Mouse (Mus musculus): ENCODE measurements around the gene Aph1a. TPM values are rescaled to one million over a fixed set of nuclear protein-coding genes. Genes with fewer than 3 reads are reported as not detected.
A peak's percentile ranks its signal among the peaks of the same experiment; 100 is the strongest.

Gene Aph1a
- polyA plus RNA-seq, 1 experiment from 2014 or later = 30.1 TPM

DNA sequence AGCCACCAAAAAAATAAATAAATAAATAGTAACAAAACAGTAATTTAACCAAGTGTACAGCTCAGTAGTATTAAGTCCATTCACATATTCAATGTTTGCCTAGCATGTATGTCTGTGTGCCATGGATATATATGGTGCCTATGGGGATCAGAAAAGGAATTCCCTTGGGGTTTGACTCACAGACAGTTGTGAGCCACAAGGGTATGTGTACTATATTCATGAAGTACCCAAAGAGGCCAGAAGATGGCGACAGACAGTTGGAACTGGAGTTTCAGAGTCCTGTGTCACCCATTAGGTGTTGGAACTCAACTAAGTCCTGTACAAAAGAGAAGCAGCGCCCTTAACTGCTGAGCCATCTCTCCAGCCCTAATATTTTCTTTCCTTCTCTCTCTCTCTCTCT, 32.0 kb upstream of the Aph1a start:
- Histone ChIP-seq H3K4me3 (ENCODE audit: low read length) (no peak overlapping the region), H3K27ac (ENCODE audit: low read depth, low read length) (no peak overlapping the region), H3K9ac (ENCODE audit: low read depth, low read length) (no peak overlapping the region), H3K36me3 (ENCODE audit: control insufficient read depth, insufficient read depth, low read length) (peaks cover 4% of the 10 kb centered on the region; the same call in 1 of the 2 replicates), H3K4me1 (ENCODE audit: control insufficient read depth, insufficient read depth, low read depth, low read length) (no peaks in the 10 kb centered on the region), H3K4me2 (ENCODE audit: low read length) (no peak overlapping the region), H3K9me3 (ENCODE audit: control insufficient read depth, low read length) (no peaks in the 10 kb centered on the region), H3K27me3 (replicated peaks; ENCODE audit: control insufficient read depth, insufficient read depth, low read length) (no peaks in the 10 kb centered on the region)
- ATAC-seq = 0 out of 2 replicates have a peak, but pooled peaks have one; percentile 63
- WGBS = 35% methylated on average over 2 of the region's 2 CpGs

DNA sequence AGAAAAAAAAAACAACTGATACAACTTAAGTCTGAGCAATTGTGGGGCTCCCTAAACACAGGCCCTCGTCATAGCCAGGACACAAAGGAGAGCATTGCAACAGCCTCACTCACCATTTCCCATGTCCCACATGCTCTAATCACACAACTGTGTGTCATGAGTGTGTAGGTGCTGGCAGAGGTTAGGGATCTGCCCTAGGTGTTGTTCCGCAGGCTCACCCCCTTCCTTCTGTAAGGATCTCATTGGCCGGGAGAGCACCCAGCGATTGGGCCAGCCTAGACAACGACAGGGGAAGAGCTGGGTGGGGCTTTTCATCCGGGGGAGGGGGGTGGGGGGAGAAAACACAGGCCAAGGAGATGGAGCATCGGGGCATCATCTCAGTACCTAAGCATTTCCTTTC, 30.2 kb upstream of the Aph1a start:
- Histone ChIP-seq H3K4me1 (ENCODE audit: control insufficient read depth, insufficient read depth, low read depth, low read length) (no peaks in the 10 kb centered on the region), H3K36me3 (ENCODE audit: control insufficient read depth, insufficient read depth, low read length) (peaks cover 4% of the 10 kb centered on the region; the same call in 1 of the 2 replicates), H3K4me3 (ENCODE audit: low read length) (no peak overlapping the region), H3K9me3 (ENCODE audit: control insufficient read depth, low read length) (no peaks in the 10 kb centered on the region), H3K9ac (ENCODE audit: low read depth, low read length) (no peak overlapping the region), H3K4me2 (ENCODE audit: low read length) (no peak overlapping the region), H3K27ac (ENCODE audit: low read depth, low read length) (no peak overlapping the region), H3K27me3 (replicated peaks; ENCODE audit: control insufficient read depth, insufficient read depth, low read length) (no peaks in the 10 kb centered on the region)
- no peak for ATAC-seq
- WGBS = 86% methylated on average over 7 of the region's 7 CpGs

- WGBS = 87% methylated on average over 5 of the region's 5 CpGs
- Histone ChIP-seq H3K4me2 (ENCODE audit: low read length) (no peak overlapping the region), H3K27me3 (replicated peaks; ENCODE audit: control insufficient read depth, insufficient read depth, low read length) (no peaks in the 10 kb centered on the region), H3K36me3 (ENCODE audit: control insufficient read depth, insufficient read depth, low read length) (peaks cover 6% of the 10 kb centered on the region; the same call in 1 of the 2 replicates), H3K4me1 (ENCODE audit: control insufficient read depth, insufficient read depth, low read depth, low read length) (no peaks in the 10 kb centered on the region), H3K9me3 (ENCODE audit: control insufficient read depth, low read length) (no peaks in the 10 kb centered on the region), H3K27ac (ENCODE audit: low read depth, low read length) (no peak overlapping the region), H3K9ac (ENCODE audit: low read depth, low read length) (no peak overlapping the region), H3K4me3 (ENCODE audit: low read length) (no peak overlapping the region)
- ATAC-seq = no peak
Observed at GRCm38 (mm10) chr3:95865050-95865449, 28.7 kb upstream of the Aph1a start.

GRCm38 (mm10) chr3:95865571-95865970, 28.2 kb upstream of the Aph1a start:
- Histone ChIP-seq H3K9ac (ENCODE audit: low read depth, low read length) (no peak overlapping the region), H3K36me3 (ENCODE audit: control insufficient read depth, insufficient read depth, low read length) (peaks cover 6% of the 10 kb centered on the region; the same call in 1 of the 2 replicates), H3K4me3 (ENCODE audit: low read length) (no peak overlapping the region), H3K27me3 (replicated peaks; ENCODE audit: control insufficient read depth, insufficient read depth, low read length) (no peaks in the 10 kb centered on the region), H3K4me1 (ENCODE audit: control insufficient read depth, insufficient read depth, low read depth, low read length) (peaks cover 3% of the 10 kb centered on the region), H3K4me2 (ENCODE audit: low read length) (no peak overlapping the region), H3K9me3 (ENCODE audit: control insufficient read depth, low read length) (no peaks in the 10 kb centered on the region), H3K27ac (ENCODE audit: low read depth, low read length) (no peak overlapping the region)
- no peak for ATAC-seq
- WGBS = 89% methylated on average over 20 of the region's 20 CpGs

GRCm38 (mm10) chr3:95866071-95866470, 27.7 kb upstream of the Aph1a start:
- 90% methylated on average over 5 of the region's 5 CpGs for WGBS

GRCm38 (mm10) chr3:95867408-95867807, 26.4 kb upstream of the Aph1a start:
- Histone ChIP-seq H3K9ac (ENCODE audit: low read depth, low read length) (no peak overlapping the region), H3K4me2 (ENCODE audit: low read length) (no peak overlapping the region), H3K9me3 (ENCODE audit: control insufficient read depth, low read length) (no peaks in the 10 kb centered on the region), H3K4me3 (ENCODE audit: low read length) (no peak overlapping the region), H3K4me1 (ENCODE audit: control insufficient read depth, insufficient read depth, low read depth, low read length) (peaks cover 10% of the 10 kb centered on the region), H3K27ac (ENCODE audit: low read depth, low read length) (no peak overlapping the region), H3K36me3 (ENCODE audit: control insufficient read depth, insufficient read depth, low read length) (peaks cover 6% of the 10 kb centered on the region; the same call in 1 of the 2 replicates), H3K27me3 (replicated peaks; ENCODE audit: control insufficient read depth, insufficient read depth, low read length) (no peaks in the 10 kb centered on the region)
- WGBS = 93% methylated on average over 2 of the region's 2 CpGs
- no peak for ATAC-seq

More at GRCm38 (mm10) chr3:95866071-95866470, 27.7 kb upstream of the Aph1a start:
- Histone ChIP-seq H3K27me3 (replicated peaks; ENCODE audit: control insufficient read depth, insufficient read depth, low read length) (no peaks in the 10 kb centered on the region), H3K4me1 (ENCODE audit: control insufficient read depth, insufficient read depth, low read depth, low read length) (peaks cover 5% of the 10 kb centered on the region), H3K27ac (ENCODE audit: low read depth, low read length) (no peak overlapping the region), H3K36me3 (ENCODE audit: control insufficient read depth, insufficient read depth, low read length) (peaks cover 6% of the 10 kb centered on the region; the same call in 1 of the 2 replicates), H3K4me2 (ENCODE audit: low read length) (no peak overlapping the region), H3K9me3 (ENCODE audit: control insufficient read depth, low read length) (no peaks in the 10 kb centered on the region), H3K9ac (ENCODE audit: low read depth, low read length) (no peak overlapping the region), H3K4me3 (ENCODE audit: low read length) (no peak overlapping the region)
- ATAC-seq = no peak

- Histone ChIP-seq H3K4me1 (ENCODE audit: control insufficient read depth, insufficient read depth, low read depth, low read length) (peaks cover 12% of the 10 kb centered on the region), H3K9me3 (ENCODE audit: control insufficient read depth, low read length) (no peaks in the 10 kb centered on the region), H3K4me3 (ENCODE audit: low read length) (peak overlapping the region; percentile 66), H3K9ac (ENCODE audit: low read depth, low read length) (peak overlapping the region; percentile 75), H3K36me3 (ENCODE audit: control insufficient read depth, insufficient read depth, low read length) (0 out of 2 replicates have a peak, but pooled peaks cover 3% of the 10 kb centered on the region), H3K27ac (ENCODE audit: low read depth, low read length) (peak overlapping the region; percentile 29), H3K4me2 (ENCODE audit: low read length) (peak overlapping the region; percentile 79), H3K27me3 (replicated peaks; ENCODE audit: control insufficient read depth, insufficient read depth, low read length) (no peaks in the 10 kb centered on the region)
- peak; percentile 59 for ATAC-seq
- WGBS = 8% methylated on average over 15 of the region's 15 CpGs
Observed at GRCm38 (mm10) chr3:95870976-95871375, 22.8 kb upstream of the Aph1a start.

DNA sequence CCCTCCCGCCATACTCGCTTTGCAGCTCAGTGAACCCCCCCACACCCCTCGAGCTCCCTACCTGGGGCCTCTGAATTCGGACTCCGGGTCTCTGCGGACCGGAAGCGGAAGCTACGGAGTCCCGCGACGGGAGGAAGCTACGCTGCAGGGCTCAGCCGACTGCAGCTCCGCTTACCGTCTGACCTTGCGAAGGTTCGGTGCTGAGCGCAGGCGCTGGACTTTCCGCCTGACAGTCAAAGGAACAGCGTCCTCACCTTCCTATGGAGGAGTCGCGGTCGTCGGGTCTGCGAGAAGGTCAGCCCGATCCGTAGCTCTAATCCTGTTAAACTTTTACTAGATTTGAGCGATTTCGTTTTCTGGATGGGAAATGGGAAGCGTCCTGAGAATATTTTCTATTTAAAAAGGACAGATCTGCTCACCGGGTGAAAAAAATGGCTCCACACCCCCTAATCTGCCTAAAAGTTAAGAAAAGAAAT, 22.3 kb upstream of the Aph1a start, which contains the start of gene Mrps21:
Gene Mrps21 (minus strand): TSS at position 128 of the 476 bp plus-strand sequence.
- H3K4me2 ChIP-seq (ENCODE audit: low read length) = peak within 1 kb of the TSS; percentile 79
- peak within 1 kb of the TSS; percentile 75 for H3K9ac ChIP-seq (ENCODE audit: low read depth, low read length)
- no peaks in the 10 kb centered on the region for H3K9me3 ChIP-seq (ENCODE audit: control insufficient read depth, low read length)
- WGBS = under 1% methylated on average over 33 of the region's 33 CpGs
- ATAC-seq = peak; percentile 97
- peaks cover 12% of the 10 kb centered on the region for H3K4me1 ChIP-seq (ENCODE audit: control insufficient read depth, insufficient read depth, low read depth, low read length)
- no peaks in the 10 kb centered on the region for H3K27me3 ChIP-seq (replicated peaks; ENCODE audit: control insufficient read depth, insufficient read depth, low read length)
- peak within 1 kb of the TSS; percentile 66 for H3K4me3 ChIP-seq (ENCODE audit: low read length)
- H3K36me3 ChIP-seq (ENCODE audit: control insufficient read depth, insufficient read depth, low read length) = 0 out of 2 replicates have a peak, but pooled peaks cover 3% of the 10 kb centered on the region
- peak within 1 kb of the TSS; percentile 29 for H3K27ac ChIP-seq (ENCODE audit: low read depth, low read length)

- Histone ChIP-seq H3K4me1 (ENCODE audit: control insufficient read depth, insufficient read depth, low read depth, low read length) (peaks cover 12% of the 10 kb centered on the region), H3K4me2 (ENCODE audit: low read length) (peak overlapping the region; percentile 79), H3K4me3 (ENCODE audit: low read length) (peak overlapping the region; percentile 66), H3K27me3 (replicated peaks; ENCODE audit: control insufficient read depth, insufficient read depth, low read length) (no peaks in the 10 kb centered on the region), H3K36me3 (ENCODE audit: control insufficient read depth, insufficient read depth, low read length) (0 out of 2 replicates have a peak, but pooled peaks cover 3% of the 10 kb centered on the region), H3K27ac (ENCODE audit: low read depth, low read length) (no peak overlapping the region), H3K9me3 (ENCODE audit: control insufficient read depth, low read length) (no peaks in the 10 kb centered on the region), H3K9ac (ENCODE audit: low read depth, low read length) (peak overlapping the region; percentile 24; the same call in 1 of the 2 replicates)
- WGBS = 75% methylated on average over 7 of the region's 7 CpGs
- no peak for ATAC-seq
Observed at GRCm38 (mm10) chr3:95872048-95872447, 21.7 kb upstream of the Aph1a start.
